Comparison of ENCODE assay signal across 11 mouse cellular contexts in the genomic region with DNA sequence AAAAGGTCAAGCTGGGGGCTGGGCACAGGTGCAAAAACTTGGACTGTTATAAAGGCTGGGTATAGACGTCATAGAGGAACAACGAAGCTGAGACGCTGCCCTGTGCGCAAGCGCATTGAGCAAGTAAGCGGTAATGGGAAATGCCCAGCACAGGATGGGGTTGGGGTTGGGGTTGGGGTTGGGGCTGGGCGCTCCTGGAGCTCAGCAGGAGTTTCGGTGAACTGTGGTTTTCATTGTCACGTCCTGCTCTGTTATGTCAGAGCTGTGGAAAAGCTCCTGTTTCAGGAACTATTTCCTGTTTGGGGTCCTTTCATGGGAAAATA.
DNase-seq lines count a peak whose midpoint lies in the region; ATAC-seq and TF ChIP-seq lines count a peak whose summit lies in the region.
"Had no signal": no experiment of that assay in that cellular context is flagged by ENCODE, and none has a peak within 500 bp of the region (broad histone marks: within the 10 kb centered on the region; RNA-seq: fewer than 3 reads in every experiment).

No protein-coding gene starts in this region.

- no peak overlapping the region for H3K9ac ChIP-seq in forebrain, embryonic 14.5 days (ENCODE audit: low read length)
- H3K9ac ChIP-seq: limb, embryonic 12.5 days had no signal

- H3K4me2 ChIP-seq in forebrain, embryonic 14.5 days (ENCODE audit: low read length): no peak overlapping the region
- H3K4me2 ChIP-seq: limb, embryonic 12.5 days had no signal

- peak; percentile 36 to 37 for DNase-seq in lung, adult 18-20 months
- DNase-seq in lung, adult 2 months: no peak
- DNase-seq in lung, postnatal 4 days: peak; percentile 33 to 39
- DNase-seq in thymus, postnatal 14 days: peak; percentile 78
- no peak for DNase-seq in forebrain, embryonic 14.5 days (ENCODE audit: low spot score)
- no peak for DNase-seq in adrenal gland, postnatal 10 days

- no peak overlapping the region for H3K27ac ChIP-seq in forebrain, embryonic 14.5 days (ENCODE audit: low read depth, low read length)
- H3K27ac ChIP-seq: hindbrain, postnatal 0 days; limb, embryonic 12.5 days had no signal

- no peak for TF ChIP-seq POLR2A in lung, adult 2 months (IDR thresholded peaks at IDR 0.05; ENCODE audit: borderline replicate concordance, extremely low read depth, low read depth, low read length)

- no peak overlapping the region for H3K4me3 ChIP-seq in lung, adult 2 months (replicated peaks; ENCODE audit: extremely low read depth, low read depth, low read length)
- H3K4me3 ChIP-seq in forebrain, embryonic 14.5 days (ENCODE audit: low read depth, low read length): no peak overlapping the region
- H3K4me3 ChIP-seq: limb, embryonic 12.5 days had no signal

- no peaks in the 10 kb centered on the region for H3K4me1 ChIP-seq in lung, adult 2 months (ENCODE audit: control insufficient read depth, insufficient read depth, low read length)
- H3K4me1 ChIP-seq in forebrain, embryonic 14.5 days (ENCODE audit: control insufficient read depth, insufficient read depth, low read length): peaks cover 8% of the 10 kb centered on the region
- H3K4me1 ChIP-seq: limb, embryonic 12.5 days had no signal

- no peaks in the 10 kb centered on the region for H3K36me3 ChIP-seq in forebrain, embryonic 14.5 days (ENCODE audit: control insufficient read depth, insufficient read depth, low read length)
- H3K36me3 ChIP-seq: G1E; limb, embryonic 12.5 days had no signal

- peak; percentile 86 for ATAC-seq in granulocyte monocyte progenitor cell, adult 5-6 weeks (replicated peaks; ENCODE audit: poor library complexity, severe bottlenecking)
- no peak for ATAC-seq in forebrain, embryonic 14.5 days
- ATAC-seq in frontal cortex, adult (ENCODE audit: low TSS enrichment): no peak
- ATAC-seq: hindbrain, postnatal 0 days had no signal

- WGBS in lung, adult 2 months: 66% methylated on average over 9 of the region's 9 CpGs
- 77% methylated on average over 9 of the region's 9 CpGs for WGBS in forebrain, embryonic 14.5 days

- TF ChIP-seq CTCF in lung, adult 2 months (IDR thresholded peaks at IDR 0.05; ENCODE audit: insufficient read depth, low read length): no peak

- H3K9me3 ChIP-seq in forebrain, embryonic 14.5 days (replicated peaks; ENCODE audit: control insufficient read depth, low read length): 0 out of 2 replicates have a peak, but pooled peaks cover 9% of the 10 kb centered on the region

- no peaks in the 10 kb centered on the region for H3K27me3 ChIP-seq in forebrain, embryonic 14.5 days (replicated peaks; ENCODE audit: control insufficient read depth, insufficient read depth, low read length)
- H3K27me3 ChIP-seq: limb, embryonic 12.5 days had no signal

Comparison
In these comparisons a context has a peak if more than half of its experiments do, and no peak if none do; other contexts are left out.
1. DNase-seq: peak in lung, adult 18-20 months (2 of 2), lung, postnatal 4 days (2 of 2) and thymus, postnatal 14 days (single experiment); none in lung, adult 2 months (single experiment), forebrain, embryonic 14.5 days (single experiment) and adrenal gland, postnatal 10 days (single experiment).